Mouse (Mus musculus): ENCODE results near the gene Rtn3.

Rtn3 gene

DNA sequence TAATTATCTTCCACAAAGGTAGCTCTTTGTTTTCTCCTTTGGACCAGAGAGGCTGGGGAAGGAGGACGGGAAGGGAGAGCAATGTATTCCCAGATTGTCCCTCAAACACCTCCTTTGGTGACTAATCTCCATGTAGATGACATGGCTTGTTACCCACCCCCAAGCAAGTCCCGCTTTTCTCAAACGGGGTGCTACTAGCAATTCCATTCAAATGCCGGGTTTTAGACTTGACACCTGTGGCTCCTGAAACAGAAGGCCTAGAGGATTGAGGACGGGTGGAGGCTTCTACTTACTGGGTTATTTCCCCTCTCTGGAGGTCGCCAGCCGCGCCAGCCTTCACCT is 101.2 kb downstream of the Rtn3 start:
- DNase-seq (ENCODE audit: low spot score): no peak

DNA sequence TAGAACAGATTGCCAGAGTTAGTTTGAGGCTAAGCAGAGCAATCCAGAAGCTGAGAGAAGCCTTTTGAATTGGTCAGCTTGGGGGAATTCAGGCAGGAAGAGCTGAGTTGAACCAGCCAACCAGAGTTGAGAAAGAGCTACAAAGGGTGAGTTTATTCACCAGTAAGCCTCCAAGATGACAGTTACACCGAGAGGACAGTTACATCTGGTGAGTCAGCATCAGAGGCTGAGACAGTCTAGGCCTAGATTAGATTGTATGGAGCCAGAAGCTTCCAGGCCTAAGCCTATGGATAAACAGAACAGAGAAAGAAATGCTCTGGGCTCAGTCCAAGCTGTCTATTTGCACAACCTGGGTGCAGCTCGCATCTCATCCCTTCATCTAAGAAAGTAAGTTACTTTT is 105.4 kb downstream of the Rtn3 start:
- no peak for DNase-seq (ENCODE audit: low spot score)

Data from layer of hippocampus, adult 9-10 months (tissue).